Mouse (Mus musculus): ENCODE data around the gene Gkn3.

DNA sequence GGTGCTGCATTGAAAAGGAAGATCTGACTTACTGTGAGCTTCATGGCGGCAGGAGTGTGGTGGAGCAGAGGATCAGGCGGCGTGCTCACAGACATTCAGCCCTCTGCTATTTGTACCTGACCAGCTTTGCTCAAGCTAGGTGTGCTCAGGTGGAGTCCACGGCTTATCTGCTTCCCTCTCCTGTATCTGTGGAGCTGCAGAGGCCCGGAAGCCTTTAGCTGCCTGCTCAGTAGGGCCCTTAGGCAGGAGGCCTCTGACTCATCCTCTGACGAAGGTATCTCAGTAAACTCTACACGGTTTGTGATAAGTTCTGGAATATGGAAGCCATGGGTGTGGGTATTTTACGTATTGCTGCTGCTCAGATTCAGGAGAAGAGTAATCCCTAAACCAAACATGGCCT is 37.9 kb downstream of the Gkn3 start, which contains the start of gene Gkn1:
- no peak for TF ChIP-seq CTCF (IDR thresholded peaks at IDR 0.05; ENCODE audit: insufficient read depth, low read depth, low read length)
- no peak for TF ChIP-seq POLR2A (IDR thresholded peaks at IDR 0.05; ENCODE audit: insufficient read depth, low read depth, low read length)

Measured in olfactory bulb, adult 2 months (tissue).